Mouse (Mus musculus) midbrain, embryonic 13.5 days (tissue): ENCODE measurements around the gene Spata5. TPM values are rescaled to one million over a fixed set of nuclear protein-coding genes. Genes with fewer than 3 reads are reported as not detected.
"Not testable (repeated sequence)": the region's sequence is repeated elsewhere in the genome, so short reads cannot be mapped to it uniquely, and the experiment has no call there.

ENCODE experiments used
- ATAC-seq: fragments of 200-750 bp; cut with Nextera tagmentation; 2 replicates; pipeline ENCODE4 v1.8.0; 2017; ENCODE audit warnings: mild to moderate bottlenecking, moderate TSS enrichment, moderate library complexity
- H3K27ac ChIP-seq: fragments of 300-500 bp; sonication (generic); 2 replicates; pipeline ENCODE4 v1.5.1; 2015; ENCODE audit warnings: inconsistent platforms, mild to moderate bottlenecking, moderate library complexity
- H3K27me3 ChIP-seq: fragments of 300-500 bp; sonication (generic); 2 replicates; pipeline ENCODE4 v1.6.1; 2015; ENCODE audit warnings: mild to moderate bottlenecking, inconsistent platforms
- H3K36me3 ChIP-seq: fragments of 300-500 bp; sonication (generic); 2 replicates; pipeline ENCODE4 v1.6.1; 2015; ENCODE audit warnings: mild to moderate bottlenecking, inconsistent platforms
- H3K4me1 ChIP-seq: fragments of 300-500 bp; sonication (generic); replicated peaks from 2 replicates; pipeline ENCODE4 v1.6.1; 2015; ENCODE audit warnings: inconsistent platforms
- H3K4me2 ChIP-seq: fragments of 300-500 bp; sonication (generic); replicated peaks from 2 replicates; pipeline ENCODE4 v1.6.1; 2015; ENCODE audit warnings: moderate library complexity, mild to moderate bottlenecking, inconsistent platforms
- H3K4me3 ChIP-seq: fragments of 300-500 bp; sonication (generic); replicated peaks from 2 replicates; pipeline ENCODE4 v1.5.1; 2015; ENCODE audit warnings: mild to moderate bottlenecking, inconsistent platforms
- H3K9ac ChIP-seq: fragments of 300-500 bp; sonication (generic); replicated peaks from 2 replicates; pipeline ENCODE4 v1.6.1; 2015; ENCODE audit warnings: mild to moderate bottlenecking, inconsistent platforms
- H3K9me3 ChIP-seq: fragments of 300-500 bp; sonication (generic); 2 replicates; pipeline ENCODE4 v1.6.1; 2016; ENCODE audit warnings: mild to moderate bottlenecking, inconsistent platforms
- WGBS: fragments of 180-500 bp; shearing (Covaris S2); methylation state at CpG from one replicate; pipeline ENCODE4 v1.1.7; 2015; 5-methylcytosine and 5-hydroxymethylcytosine counted together
- polyA plus RNA-seq: library from polyadenylated mRNA; unstranded; fragments of >200 nt; fragmentation: Nextera tagmentation; extraction: Ambion mirVana; gene quantifications from 2 replicates; pipeline ENCODE4 v1.2.1, GENCODE M21; 2015

Spata5 gene
- polyA plus RNA-seq, 1 experiment from 2014 or later = 31.2 TPM

GRCm38 (mm10) chr3:37595721-37596120, 176.0 kb downstream of the Spata5 start:
- Histone ChIP-seq H3K9ac (no peak overlapping the region), H3K4me1 (no peaks in the 10 kb centered on the region), H3K27ac (no peak overlapping the region), H3K4me2 (no peak overlapping the region), H3K27me3 (no peaks in the 10 kb centered on the region), H3K36me3 (no peaks in the 10 kb centered on the region), H3K9me3 (no peaks in the 10 kb centered on the region), H3K4me3 (no peak overlapping the region)
- ATAC-seq = no peak
- WGBS = 69% methylated on average over 10 of the region's 10 CpGs

- ATAC-seq = no peak
- Histone ChIP-seq H3K36me3 (no peaks in the 10 kb centered on the region), H3K4me2 (no peak overlapping the region), H3K4me1 (no peaks in the 10 kb centered on the region), H3K27ac (no peak overlapping the region), H3K27me3 (no peaks in the 10 kb centered on the region), H3K4me3 (no peak overlapping the region), H3K9me3 (no peaks in the 10 kb centered on the region), H3K9ac (no peak overlapping the region)
- 69% methylated on average over 6 of the region's 6 CpGs for WGBS
Observed at GRCm38 (mm10) chr3:37596519-37596918, 176.8 kb downstream of the Spata5 start.

GRCm38 (mm10) chr3:37597200-37597599, 177.5 kb downstream of the Spata5 start:
- H3K9ac ChIP-seq = no peak overlapping the region
- ATAC-seq = no peak
- no peaks in the 10 kb centered on the region for H3K4me1 ChIP-seq
- 88% methylated on average over 5 of the region's 5 CpGs for WGBS
- no peaks in the 10 kb centered on the region for H3K27me3 ChIP-seq
- no peaks in the 10 kb centered on the region for H3K36me3 ChIP-seq
- no peak overlapping the region for H3K27ac ChIP-seq
- no peak overlapping the region for H3K4me2 ChIP-seq
- no peaks in the 10 kb centered on the region for H3K9me3 ChIP-seq
- no peak overlapping the region for H3K4me3 ChIP-seq

- H3K4me3 ChIP-seq, H3K9me3 ChIP-seq, H3K4me1 ChIP-seq, H3K36me3 ChIP-seq, H3K27ac ChIP-seq, H3K27me3 ChIP-seq, ATAC-seq, H3K9ac ChIP-seq, H3K4me2 ChIP-seq: not testable (repeated sequence)
- 95% methylated on average over 14 of the region's 14 CpGs for WGBS
Observed at GRCm38 (mm10) chr3:37599641-37600040, 179.9 kb downstream of the Spata5 start.

- Histone ChIP-seq H3K4me3 (no peak overlapping the region), H3K9me3 (no peaks in the 10 kb centered on the region), H3K27me3 (no peaks in the 10 kb centered on the region), H3K4me1 (peaks cover 12% of the 10 kb centered on the region), H3K4me2 (no peak overlapping the region), H3K27ac (no peak overlapping the region), H3K9ac (no peak overlapping the region), H3K36me3 (no peaks in the 10 kb centered on the region)
- 96% methylated on average over 9 of the region's 9 CpGs for WGBS
- no peak for ATAC-seq
Observed at GRCm38 (mm10) chr3:37602356-37602755, 182.7 kb downstream of the Spata5 start.

GRCm38 (mm10) chr3:37602890-37603289, 183.2 kb downstream of the Spata5 start:
- Histone ChIP-seq H3K4me3 (no peak overlapping the region), H3K36me3 (no peaks in the 10 kb centered on the region), H3K9ac (no peak overlapping the region), H3K27ac (no peak overlapping the region), H3K4me1 (peaks cover 12% of the 10 kb centered on the region), H3K27me3 (no peaks in the 10 kb centered on the region), H3K4me2 (no peak overlapping the region), H3K9me3 (no peaks in the 10 kb centered on the region)
- no peak for ATAC-seq
- WGBS = 91% methylated on average over 7 of the region's 7 CpGs

- no peak overlapping the region for H3K4me3 ChIP-seq
- H3K27me3 ChIP-seq = no peaks in the 10 kb centered on the region
- peaks cover 12% of the 10 kb centered on the region for H3K4me1 ChIP-seq
- ATAC-seq = no peak
- no peak overlapping the region for H3K27ac ChIP-seq
- H3K4me2 ChIP-seq = no peak overlapping the region
- H3K9ac ChIP-seq = no peak overlapping the region
- H3K9me3 ChIP-seq = no peaks in the 10 kb centered on the region
- WGBS = 69% methylated on average over 3 of the region's 3 CpGs
- H3K36me3 ChIP-seq = no peaks in the 10 kb centered on the region
Observed at GRCm38 (mm10) chr3:37603541-37603940, 183.8 kb downstream of the Spata5 start.

- Histone ChIP-seq H3K36me3 (no peaks in the 10 kb centered on the region), H3K27ac (no peak overlapping the region), H3K27me3 (no peaks in the 10 kb centered on the region), H3K4me3 (no peak overlapping the region), H3K9me3 (no peaks in the 10 kb centered on the region), H3K9ac (peak overlapping the region; percentile 47), H3K4me1 (peaks cover 12% of the 10 kb centered on the region), H3K4me2 (no peak overlapping the region)
- WGBS = 52% methylated on average over 13 of the region's 13 CpGs
- peak; percentile 62 for ATAC-seq
Observed at GRCm38 (mm10) chr3:37604976-37605875, 185.5 kb downstream of the Spata5 start.

GRCm38 (mm10) chr3:37605876-37606238, 186.2 kb downstream of the Spata5 start:
- no peak overlapping the region for H3K9ac ChIP-seq
- 88% methylated on average over 10 of the region's 10 CpGs for WGBS
- H3K27ac ChIP-seq = no peak overlapping the region
- H3K36me3 ChIP-seq = no peaks in the 10 kb centered on the region
- H3K4me2 ChIP-seq = no peak overlapping the region
- no peaks in the 10 kb centered on the region for H3K27me3 ChIP-seq
- peaks cover 12% of the 10 kb centered on the region for H3K4me1 ChIP-seq
- ATAC-seq = 0 out of 2 replicates have a peak, but pooled peaks have one; percentile 40
- no peaks in the 10 kb centered on the region for H3K9me3 ChIP-seq
- H3K4me3 ChIP-seq = no peak overlapping the region

GRCm38 (mm10) chr3:37608926-37609325, 189.2 kb downstream of the Spata5 start:
- ATAC-seq = no peak
- no peaks in the 10 kb centered on the region for H3K9me3 ChIP-seq
- no peak overlapping the region for H3K9ac ChIP-seq
- H3K4me3 ChIP-seq = no peak overlapping the region
- no peaks in the 10 kb centered on the region for H3K27me3 ChIP-seq
- 89% methylated on average over 4 of the region's 4 CpGs for WGBS
- H3K4me2 ChIP-seq = no peak overlapping the region
- H3K4me1 ChIP-seq = peaks cover 12% of the 10 kb centered on the region
- H3K36me3 ChIP-seq = no peaks in the 10 kb centered on the region
- no peak overlapping the region for H3K27ac ChIP-seq

GRCm38 (mm10) chr3:37610670-37611069, 191.0 kb downstream of the Spata5 start:
- Histone ChIP-seq H3K9me3 (no peaks in the 10 kb centered on the region), H3K27me3 (peaks cover 4% of the 10 kb centered on the region; the same call in 1 of the 2 replicates), H3K4me2 (no peak overlapping the region), H3K27ac (no peak overlapping the region), H3K9ac (no peak overlapping the region), H3K4me3 (no peak overlapping the region), H3K4me1 (peaks cover under 1% of the 10 kb centered on the region; the same call in 1 of the 2 replicates), H3K36me3 (no peaks in the 10 kb centered on the region)
- no peak for ATAC-seq
- WGBS = 98% methylated on average over 2 of the region's 2 CpGs

- Histone ChIP-seq H3K4me1 (0 out of 2 replicates have a peak, but pooled peaks cover 4% of the 10 kb centered on the region), H3K9me3 (no peaks in the 10 kb centered on the region), H3K9ac (no peak overlapping the region), H3K36me3 (no peaks in the 10 kb centered on the region), H3K27ac (no peak overlapping the region), H3K27me3 (peaks cover 4% of the 10 kb centered on the region; the same call in 1 of the 2 replicates), H3K4me2 (no peak overlapping the region), H3K4me3 (no peak overlapping the region)
- 61% methylated on average over 10 of the region's 10 CpGs for WGBS
- no peak for ATAC-seq
Observed at GRCm38 (mm10) chr3:37613722-37614121, 194.0 kb downstream of the Spata5 start.
